Mouse (Mus musculus) kidney, adult 2 months (tissue): ENCODE results near the gene Shc4.

Source experiments
- CTCF ChIP-seq: fragments of 200-500 bp; conservative IDR thresholded peaks from 2 replicates; pipeline ENCODE4 v1.5.1; 2011; ENCODE audit warnings: low read depth, mild to moderate bottlenecking, control low read depth, low read length, moderate library complexity, mixed read lengths; ENCODE audit not compliant: insufficient read depth, insufficient read length
- POLR2A ChIP-seq: fragments of 200-500 bp; IDR thresholded peaks from one replicate; pipeline ENCODE4 v1.6.1; 2011; ENCODE audit warnings: low read depth, low read length, control low read depth

- TF ChIP-seq CTCF = no peak
- no peak for TF ChIP-seq POLR2A
Measured at GRCm38 (mm10) chr2:125667184-125667583, 56.8 kb downstream of the Shc4 start.
